Mouse (Mus musculus): ENCODE data around the gene Map2k6.
"Not testable (repeated sequence)": the region's sequence is repeated elsewhere in the genome, so short reads cannot be mapped to it uniquely, and the experiment has no call there.

The Map2k6 gene

GRCm38 (mm10) chr11:110398553-110399239, at the start of gene Map2k6:
Gene Map2k6 (plus strand): TSS chr11:110399122.
- DNase-seq: peak; percentile 84

DNA sequence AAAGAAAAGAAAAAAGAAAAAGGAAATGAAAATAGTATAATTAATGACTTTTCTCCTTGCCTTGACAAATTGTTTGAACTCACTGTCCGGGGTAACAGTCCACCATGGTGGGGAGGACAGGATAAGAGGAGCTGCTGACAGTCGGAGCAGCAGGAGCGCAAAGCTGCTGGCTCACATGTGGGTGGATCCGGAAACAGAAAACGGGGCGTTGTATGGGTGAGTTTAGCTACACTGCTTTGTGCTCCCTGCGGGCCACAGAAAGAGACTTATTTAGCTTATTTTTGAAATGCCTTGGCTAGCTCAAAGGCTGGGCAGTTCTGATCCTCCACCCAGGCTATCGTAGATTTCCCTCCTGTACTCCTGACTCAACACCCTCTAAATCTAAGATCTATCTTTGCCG, 44.7 kb upstream of the Map2k6 start:
- no peak for DNase-seq

- DNase-seq: not testable (repeated sequence)
Observed at GRCm38 (mm10) chr11:110355131-110355530, 43.8 kb upstream of the Map2k6 start.

- peak; percentile 60 for DNase-seq
Observed at GRCm38 (mm10) chr11:110357756-110358551, 41.0 kb upstream of the Map2k6 start.

DNA sequence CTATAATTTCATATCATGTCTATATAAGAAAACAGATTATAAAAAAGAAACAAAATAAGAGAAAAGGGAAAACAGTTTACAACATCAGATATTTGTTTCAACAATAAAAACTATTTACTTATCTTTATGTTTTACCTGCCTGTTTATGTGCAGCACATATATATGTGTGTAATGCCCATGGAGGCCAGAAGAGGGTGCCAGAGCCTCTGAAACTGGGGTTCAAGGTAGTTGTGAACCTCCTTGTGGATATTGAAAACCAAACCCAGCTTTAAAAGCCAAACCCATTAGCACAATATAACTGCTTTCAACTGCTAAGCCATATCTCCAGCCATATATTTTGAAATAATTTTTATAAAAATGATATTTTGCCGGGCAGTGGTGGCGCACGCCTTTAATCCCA, 33.9 kb upstream of the Map2k6 start:
- peak; percentile 79 for DNase-seq

DNA sequence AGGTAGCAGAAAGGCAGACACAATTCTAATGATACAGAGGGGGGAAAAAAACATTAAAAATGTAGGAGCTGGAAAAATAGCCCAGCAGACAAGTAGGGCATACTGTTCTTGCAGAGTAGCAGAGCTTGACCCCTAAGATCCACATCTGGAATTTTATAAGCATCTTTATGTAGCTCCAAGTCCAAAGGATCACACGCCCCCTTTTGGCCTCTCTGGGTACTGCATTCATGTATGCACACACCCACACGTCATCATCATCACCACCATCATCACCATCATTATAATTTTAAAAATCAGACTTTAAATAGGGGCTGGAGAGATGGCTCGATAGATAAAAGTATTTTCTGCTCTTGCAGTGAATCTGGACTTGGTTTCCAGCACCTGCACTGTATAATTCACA, 32.0 kb upstream of the Map2k6 start:
- no peak for DNase-seq

- no peak for DNase-seq
Observed at GRCm38 (mm10) chr11:110367638-110368037, 31.3 kb upstream of the Map2k6 start.

- peak; percentile 27 for DNase-seq
Observed at GRCm38 (mm10) chr11:110369312-110370019, 29.5 kb upstream of the Map2k6 start.

DNA sequence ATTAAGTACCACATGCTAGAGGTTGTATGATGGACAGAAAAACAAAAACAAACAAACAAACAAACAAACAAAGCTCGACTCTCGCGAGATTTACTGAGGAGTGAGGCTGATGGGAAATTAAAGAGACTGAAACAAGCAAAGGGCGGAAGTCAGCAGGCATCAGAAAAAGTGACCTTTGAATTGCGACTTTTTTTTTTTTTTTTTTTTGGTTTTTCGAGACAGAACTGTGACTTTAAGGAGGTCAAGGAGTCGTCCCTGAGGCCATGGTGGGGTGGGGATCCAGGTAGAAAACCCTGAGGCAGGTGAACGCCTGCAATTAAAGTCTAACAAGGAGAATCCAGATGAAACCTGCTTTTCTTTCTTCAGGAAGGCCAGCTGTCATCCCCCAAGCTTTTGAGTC, 27.1 kb upstream of the Map2k6 start:
- no peak for DNase-seq

DNA sequence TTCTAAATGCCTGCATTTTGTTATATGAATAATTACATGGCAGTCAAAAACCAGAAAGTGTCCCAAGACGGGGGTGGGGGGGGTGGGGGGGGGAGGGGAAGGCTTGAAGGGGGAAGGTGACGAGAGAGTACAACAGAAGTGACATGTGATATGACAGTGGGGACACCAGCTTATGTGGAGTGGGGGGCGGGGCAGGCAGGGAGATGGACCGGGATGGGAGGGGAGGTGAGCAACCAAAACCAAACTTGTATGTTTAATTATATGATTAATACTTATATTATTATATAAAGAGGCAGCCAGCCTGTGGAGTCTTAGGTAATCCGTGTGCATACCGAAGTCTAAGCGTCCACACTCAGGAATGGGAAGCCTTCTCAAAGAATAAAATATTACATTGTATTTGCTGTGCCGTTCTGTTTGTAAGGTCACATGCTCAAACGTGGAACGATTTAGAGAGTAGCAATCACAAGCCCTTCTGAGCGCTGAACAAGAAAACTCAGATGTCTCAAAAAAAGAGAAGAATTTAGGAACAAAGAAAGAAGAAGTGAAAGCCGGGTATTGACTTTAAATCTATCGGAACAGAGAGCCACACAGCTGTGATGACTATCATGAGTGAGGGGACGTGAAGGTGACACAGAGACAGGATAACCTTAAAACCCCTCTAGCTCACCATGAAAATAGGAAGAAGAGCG, 26.5 kb upstream of the Map2k6 start:
- DNase-seq: no peak

DNA sequence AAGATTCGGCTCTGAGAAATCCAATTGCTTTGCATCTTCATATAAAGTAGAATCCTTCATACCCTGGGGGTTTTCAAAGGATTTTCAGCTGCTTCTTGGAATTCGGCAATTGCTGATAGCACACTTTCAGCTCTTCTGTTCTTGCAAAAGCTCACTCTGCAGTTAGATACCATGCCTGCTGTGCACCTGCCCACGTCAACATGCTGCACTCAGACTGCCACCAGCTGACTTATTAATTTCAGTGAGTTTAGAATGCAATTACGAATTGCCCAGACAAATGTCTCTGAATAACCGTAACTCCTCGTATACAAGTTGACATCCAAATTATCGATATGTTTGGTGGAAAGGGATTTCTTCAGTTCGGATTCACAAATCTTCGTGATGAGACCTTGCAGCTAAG, 24.9 kb upstream of the Map2k6 start:
- DNase-seq: no peak

GRCm38 (mm10) chr11:110379661-110380309, 19.1 kb upstream of the Map2k6 start:
- peak; percentile 87 for DNase-seq

- DNase-seq: no peak
Observed at GRCm38 (mm10) chr11:110380310-110380668, 18.6 kb upstream of the Map2k6 start.

DNA sequence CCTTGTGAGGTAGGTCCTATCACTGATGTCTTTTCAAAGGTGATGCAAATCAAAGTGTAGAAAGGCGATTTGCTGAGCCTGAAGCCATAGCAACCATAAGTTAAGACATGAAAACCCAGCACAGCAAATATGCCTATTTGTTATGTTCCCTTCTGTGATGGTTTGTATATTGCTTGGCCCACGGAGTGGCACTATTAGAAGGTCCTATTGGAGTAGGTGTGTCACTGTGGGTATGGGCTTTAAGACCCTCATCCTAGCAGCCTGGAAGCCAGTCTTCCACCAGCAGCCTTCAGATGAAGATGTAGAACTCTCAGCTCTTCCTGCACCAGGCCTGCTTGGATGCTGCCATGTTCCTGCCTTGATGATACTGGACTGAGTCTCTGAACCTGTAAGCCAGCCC, 13.4 kb upstream of the Map2k6 start:
- DNase-seq: no peak

GRCm38 (mm10) chr11:110392763-110393162, 6.2 kb upstream of the Map2k6 start:
- DNase-seq: no peak

DNA sequence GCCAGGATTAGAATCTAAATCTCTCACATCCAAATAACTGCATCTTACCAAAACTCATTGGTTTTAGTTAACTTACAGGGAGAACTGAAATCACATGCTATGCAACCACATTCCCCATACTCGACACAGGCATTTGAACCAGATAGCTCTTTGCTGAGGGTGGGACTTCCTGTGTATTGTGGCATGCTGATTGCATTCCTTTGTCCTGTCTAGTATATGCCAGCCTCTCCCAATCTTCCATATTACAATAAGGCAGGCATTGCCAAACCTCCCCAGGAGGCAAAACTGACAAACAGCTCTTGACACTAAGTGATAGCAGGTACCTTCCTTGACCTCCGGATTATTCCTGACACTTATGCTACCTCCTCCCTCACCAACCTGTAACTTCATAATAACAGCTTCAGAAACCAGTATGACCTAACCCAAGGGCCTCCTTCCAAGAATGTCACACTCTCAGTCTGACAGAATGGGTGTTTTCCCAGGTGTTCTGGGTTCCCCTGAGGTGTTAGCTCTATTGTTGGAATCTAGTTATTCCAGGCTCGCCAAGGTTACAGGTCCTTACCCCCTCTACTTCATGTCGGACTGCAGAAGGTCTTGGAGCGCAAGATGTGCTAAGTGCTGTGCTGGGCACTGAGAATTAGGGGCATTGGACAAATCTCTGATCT, 4.0 kb upstream of the Map2k6 start:
- no peak for DNase-seq

GRCm38 (mm10) chr11:110396085-110396484, 2.8 kb upstream of the Map2k6 start:
- DNase-seq: no peak

GRCm38 (mm10) chr11:110399240-110400150, 573 bp downstream of the Map2k6 start:
- DNase-seq: no peak

DNA sequence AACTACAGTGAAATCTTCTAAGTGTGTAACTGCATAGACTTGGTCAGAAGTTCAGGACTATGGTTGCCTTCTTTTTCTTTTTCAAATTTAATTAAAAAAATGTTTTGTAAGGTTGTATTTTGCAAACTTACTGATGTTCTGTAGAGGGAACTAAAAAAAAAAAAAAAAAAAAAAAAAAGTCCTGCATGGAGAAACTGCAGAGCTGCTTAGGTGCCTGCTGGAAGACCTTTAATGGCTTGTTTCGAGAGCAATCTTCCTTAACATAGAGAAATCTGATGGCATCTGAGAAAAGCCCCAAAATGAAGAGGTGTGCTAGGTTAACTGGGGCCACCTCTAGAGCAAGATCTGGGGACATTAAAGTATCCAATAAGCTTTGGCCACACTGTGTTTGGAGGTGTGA, 1.4 kb downstream of the Map2k6 start:
- no peak for DNase-seq

- no peak for DNase-seq
Observed at GRCm38 (mm10) chr11:110402671-110403070, 3.7 kb downstream of the Map2k6 start.

GRCm38 (mm10) chr11:110403602-110404001, 4.7 kb downstream of the Map2k6 start:
- DNase-seq: no peak

All from kidney, adult 18-20 months (tissue).